ENCODE assay signal across 10 mouse cellular contexts in genomic region chr10:16637006-16637405, GRCm38 (mm10).
DNase-seq lines count a peak whose midpoint lies in the region; TF ChIP-seq lines count a peak whose summit lies in the region.
"Had no signal": no experiment of that assay in that cellular context is flagged by ENCODE, and none has a peak within 500 bp of the region (broad histone marks: within the 10 kb centered on the region; RNA-seq: fewer than 3 reads in every experiment).

No protein-coding gene starts in this region.

- H3K4me3 ChIP-seq in left cerebral cortex, adult 2 months, result no peak overlapping the region
- H3K4me3 ChIP-seq: embryonic facial prominence, embryonic 13.5 days; limb, embryonic 13.5 days had no signal

- H3K27ac ChIP-seq in left cerebral cortex, adult 2 months, result no peak overlapping the region
- H3K27ac ChIP-seq: embryonic facial prominence, embryonic 13.5 days; limb, embryonic 13.5 days had no signal

- TF ChIP-seq CTCF in left cerebral cortex, adult 2 months (IDR thresholded peaks at IDR 0.05), result peak; percentile 35

- peak; percentile 3 to 12 for DNase-seq in cerebellum, adult 18-20 months
- no peak for DNase-seq in cerebellum, postnatal 36 days
- DNase-seq in left cerebral cortex, adult 2 months (ENCODE audit: extremely low spot score in 1 of 2, low spot score in 2 of 2), result no peak
- DNase-seq in left cerebral cortex, postnatal 36 days (ENCODE audit: low spot score in 2 of 2), result no peak
- DNase-seq in cerebellum, postnatal 14 days, result peak; percentile 40 to 49
- peak; percentile 14 to 33 for DNase-seq in kidney, postnatal 4 days
- peak; percentile 26 for DNase-seq in retina, postnatal 1 day
- no peak for DNase-seq in spleen, postnatal 14 days (ENCODE audit: low spot score in 2 of 2)

- intact Hi-C loops in left cerebral cortex, adult 2 months (cut with DNase I), result loop anchor here (5.0 kb wide), 1 partner anchor 1090 kb away; no protein-coding TSS in a partner anchor
- intact Hi-C loops in left cerebral cortex, postnatal 36 days (cut with DNase I), result no loop called here

Comparison
In these comparisons a context has a peak if more than half of its experiments do, and no peak if none do; other contexts are left out.
1. DNase-seq: peak in cerebellum, adult 18-20 months (2 of 2), cerebellum, postnatal 14 days (2 of 2), kidney, postnatal 4 days (2 of 2) and retina, postnatal 1 day (single experiment); none in cerebellum, postnatal 36 days (0 of 2), left cerebral cortex, adult 2 months (0 of 2), left cerebral cortex, postnatal 36 days (0 of 2) and spleen, postnatal 14 days (0 of 2).